Mouse (Mus musculus): ENCODE measurements around the gene Arhgef3.

- TF ChIP-seq CTCF (IDR thresholded peaks at IDR 0.05; ENCODE audit: low read depth) (peak; percentile 46), EP300 (IDR thresholded peaks at IDR 0.05; ENCODE audit: low read depth) (no peak)
These were observed 223.5 kb downstream of the Arhgef3 start for GRCm38 (mm10) chr14:27338034-27338708.
